Mouse (Mus musculus) kidney, postnatal 10 days (tissue): ENCODE results near the gene Hacd3.
"Not testable (repeated sequence)": the region's sequence is repeated elsewhere in the genome, so short reads cannot be mapped to it uniquely, and the experiment has no call there.

Experiments
- DNase-seq: peaks from one replicate; pipeline ENCODE4 v3.0.0; 2021; ENCODE audit warnings: mixed read lengths

The Hacd3 gene

GRCm38 (mm10) chr9:65020991-65021886 is at the start of gene Hacd3:
Hacd3 (minus strand) TSS chr9:65021693.
- DNase-seq: peak; percentile 94

- DNase-seq: no peak
These were observed 49.1 kb upstream of the Hacd3 start for GRCm38 (mm10) chr9:65070587-65070986.

- no peak for DNase-seq
These were observed 42.8 kb upstream of the Hacd3 start for GRCm38 (mm10) chr9:65064251-65064650.

- no peak for DNase-seq
These were observed 29.5 kb upstream of the Hacd3 start for GRCm38 (mm10) chr9:65050981-65051380.

- no peak for DNase-seq
These were observed 27.9 kb upstream of the Hacd3 start for GRCm38 (mm10) chr9:65049422-65049821.

- no peak for DNase-seq
These were observed 25.5 kb upstream of the Hacd3 start for GRCm38 (mm10) chr9:65046993-65047392.

- DNase-seq: no peak
These were observed 19.9 kb upstream of the Hacd3 start for GRCm38 (mm10) chr9:65041430-65041829.

- DNase-seq: no peak
These were observed 15.4 kb upstream of the Hacd3 start for GRCm38 (mm10) chr9:65036861-65037260.

GRCm38 (mm10) chr9:65036456-65036855 is 15.0 kb upstream of the Hacd3 start:
- DNase-seq: peak; percentile 54

GRCm38 (mm10) chr9:65032269-65033108 is 11.0 kb upstream of the Hacd3 start, which contains the start of gene Dpp8:
Dpp8 (plus strand) TSS chr9:65032414.
- DNase-seq: peak; percentile 97

- DNase-seq: no peak
These were observed 10.4 kb upstream of the Hacd3 start for GRCm38 (mm10) chr9:65031894-65032268.

- not testable (repeated sequence) for DNase-seq
These were observed 9.9 kb upstream of the Hacd3 start for GRCm38 (mm10) chr9:65031355-65031754.

GRCm38 (mm10) chr9:65028313-65028712 is 6.8 kb upstream of the Hacd3 start:
- no peak for DNase-seq

- DNase-seq: no peak
These were observed 5.7 kb upstream of the Hacd3 start for GRCm38 (mm10) chr9:65027241-65027640.

- DNase-seq: no peak
These were observed 2.0 kb upstream of the Hacd3 start for GRCm38 (mm10) chr9:65023447-65023846.

GRCm38 (mm10) chr9:65022580-65023135 is 1.2 kb upstream of the Hacd3 start:
- DNase-seq: no peak

- DNase-seq: no peak
These were observed 540 bp upstream of the Hacd3 start for GRCm38 (mm10) chr9:65021887-65022579.

GRCm38 (mm10) chr9:65020128-65020527 is 1.4 kb downstream of the Hacd3 start:
- DNase-seq: no peak

GRCm38 (mm10) chr9:65019146-65019545 is 2.3 kb downstream of the Hacd3 start:
- DNase-seq: no peak

- DNase-seq: no peak
These were observed 2.8 kb downstream of the Hacd3 start for GRCm38 (mm10) chr9:65018588-65019121.

GRCm38 (mm10) chr9:65017896-65018295 is 3.6 kb downstream of the Hacd3 start:
- DNase-seq: no peak
